16 mouse cellular contexts compared by ENCODE assay signal in genomic region chr6:94308498-94308897, GRCm38 (mm10). TPM values are rescaled to one million over a fixed set of nuclear protein-coding genes. Genes with fewer than 3 reads are reported as not detected.
A peak's percentile ranks its signal among the peaks of the same experiment; 100 is the strongest.
DNase-seq lines count a peak whose midpoint lies in the region; ATAC-seq lines count a peak whose summit lies in the region.
"Had no signal": no experiment of that assay in that cellular context is flagged by ENCODE, and none has a peak within 500 bp of the region (broad histone marks: within the 10 kb centered on the region; RNA-seq: fewer than 3 reads in every experiment).

No protein-coding gene starts in this region.

- 31% methylated on average over 7 of the region's 7 CpGs for whole genome bisulfite sequencing in hindbrain, embryonic 13.5 days
- WGBS in hindbrain, embryonic 12.5 days, result 36% methylated on average over 7 of the region's 7 CpGs
- WGBS in midbrain, embryonic 14.5 days, result 33% methylated on average over 7 of the region's 7 CpGs
- WGBS in midbrain, embryonic 15.5 days, result 30% methylated on average over 7 of the region's 7 CpGs

- peak; percentile 8 for DNase-seq in embryo, embryonic 9.5 days (ENCODE audit: extremely low spot score)
- DNase-seq in embryo, embryonic 10 days (ENCODE audit: low spot score), result no peak
- DNase-seq in midbrain, embryonic 14.5 days, result peak; percentile 68
- peak; percentile 4 for DNase-seq in retina, adult 2 months (ENCODE audit: low read depth, low spot score)
- DNase-seq: cerebellum, adult 8-10 months; kidney, postnatal 14 days; lung, adult 18-20 months; right cerebral cortex, adult 18-20 months had no signal

- no peaks in the 10 kb centered on the region for H3K27me3 ChIP-seq in hindbrain, embryonic 13.5 days
- no peaks in the 10 kb centered on the region for H3K27me3 ChIP-seq in hindbrain, embryonic 12.5 days
- H3K27me3 ChIP-seq in midbrain, embryonic 14.5 days (ENCODE audit: control insufficient read depth, insufficient read depth, low read length), result no peaks in the 10 kb centered on the region
- H3K27me3 ChIP-seq in midbrain, embryonic 15.5 days (replicated peaks), result no peaks in the 10 kb centered on the region
- H3K27me3 ChIP-seq: embryonic facial prominence, embryonic 12.5 days; limb, embryonic 13.5 days; neural tube, embryonic 13.5 days had no signal

- peaks cover 4% of the 10 kb centered on the region for H3K4me1 ChIP-seq in hindbrain, embryonic 13.5 days (replicated peaks)
- H3K4me1 ChIP-seq in hindbrain, embryonic 12.5 days, result no peaks in the 10 kb centered on the region
- H3K4me1 ChIP-seq in midbrain, embryonic 14.5 days (ENCODE audit: control insufficient read depth, insufficient read depth, low read length), result 0 out of 2 replicates have a peak, but pooled peaks cover 4% of the 10 kb centered on the region
- no peaks in the 10 kb centered on the region for H3K4me1 ChIP-seq in midbrain, embryonic 15.5 days

- ATAC-seq in hindbrain, embryonic 13.5 days (ENCODE audit: low FRiP score), result no peak
- no peak for ATAC-seq in hindbrain, embryonic 12.5 days (ENCODE audit: low FRiP score)
- peak; percentile 20; the same call in 1 of the 2 replicates for ATAC-seq in midbrain, embryonic 14.5 days (ENCODE audit: low FRiP score, low TSS enrichment)
- no peak for ATAC-seq in midbrain, embryonic 15.5 days (replicated peaks)
- ATAC-seq in activated CD4-positive, CD25-positive, alpha-beta regulatory T cell, adult 4 months, result no peak

- H3K27ac ChIP-seq in hindbrain, embryonic 13.5 days, result peak overlapping the region; percentile 48
- no peak overlapping the region for H3K27ac ChIP-seq in hindbrain, embryonic 12.5 days
- no peak overlapping the region for H3K27ac ChIP-seq in midbrain, embryonic 14.5 days (replicated peaks; ENCODE audit: low read depth, low read length)
- no peak overlapping the region for H3K27ac ChIP-seq in midbrain, embryonic 15.5 days
- H3K27ac ChIP-seq: embryonic facial prominence, embryonic 12.5 days; limb, embryonic 13.5 days; neural tube, embryonic 13.5 days had no signal

- no peak overlapping the region for H3K4me2 ChIP-seq in hindbrain, embryonic 13.5 days
- H3K4me2 ChIP-seq in hindbrain, embryonic 12.5 days (replicated peaks), result no peak overlapping the region
- no peak overlapping the region for H3K4me2 ChIP-seq in midbrain, embryonic 14.5 days (ENCODE audit: low read length)
- no peak overlapping the region for H3K4me2 ChIP-seq in midbrain, embryonic 15.5 days
- H3K4me2 ChIP-seq: embryonic facial prominence, embryonic 12.5 days; limb, embryonic 13.5 days; neural tube, embryonic 13.5 days had no signal

- no peak overlapping the region for H3K9ac ChIP-seq in hindbrain, embryonic 13.5 days
- H3K9ac ChIP-seq in hindbrain, embryonic 12.5 days, result no peak overlapping the region
- no peak overlapping the region for H3K9ac ChIP-seq in midbrain, embryonic 14.5 days (replicated peaks; ENCODE audit: low read length)
- H3K9ac ChIP-seq in midbrain, embryonic 15.5 days, result no peak overlapping the region
- H3K9ac ChIP-seq: embryonic facial prominence, embryonic 12.5 days; limb, embryonic 13.5 days; neural tube, embryonic 13.5 days had no signal

- H3K36me3 ChIP-seq in hindbrain, embryonic 13.5 days, result no peaks in the 10 kb centered on the region
- H3K36me3 ChIP-seq in hindbrain, embryonic 12.5 days, result no peaks in the 10 kb centered on the region
- H3K36me3 ChIP-seq in midbrain, embryonic 14.5 days (ENCODE audit: control insufficient read depth, insufficient read depth, low read length), result no peaks in the 10 kb centered on the region
- no peaks in the 10 kb centered on the region for H3K36me3 ChIP-seq in midbrain, embryonic 15.5 days (replicated peaks)
- H3K36me3 ChIP-seq: embryonic facial prominence, embryonic 12.5 days; G1E; limb, embryonic 13.5 days; neural tube, embryonic 13.5 days had no signal

- no peaks in the 10 kb centered on the region for H3K9me3 ChIP-seq in hindbrain, embryonic 13.5 days
- H3K9me3 ChIP-seq in hindbrain, embryonic 12.5 days (replicated peaks), result no peaks in the 10 kb centered on the region; the same call in 1 of the 2 replicates
- H3K9me3 ChIP-seq in midbrain, embryonic 14.5 days (ENCODE audit: control insufficient read depth, low read length), result no peaks in the 10 kb centered on the region
- H3K9me3 ChIP-seq in midbrain, embryonic 15.5 days, result no peaks in the 10 kb centered on the region
- H3K9me3 ChIP-seq: embryonic facial prominence, embryonic 12.5 days; limb, embryonic 13.5 days; neural tube, embryonic 13.5 days had no signal

- H3K4me3 ChIP-seq in hindbrain, embryonic 13.5 days, result no peak overlapping the region
- no peak overlapping the region for H3K4me3 ChIP-seq in hindbrain, embryonic 12.5 days
- H3K4me3 ChIP-seq in midbrain, embryonic 14.5 days (replicated peaks; ENCODE audit: low read depth, low read length), result no peak overlapping the region
- no peak overlapping the region for H3K4me3 ChIP-seq in midbrain, embryonic 15.5 days
- H3K4me3 ChIP-seq: embryonic facial prominence, embryonic 12.5 days; limb, embryonic 13.5 days; neural tube, embryonic 13.5 days had no signal

RNA-seq across cellular contexts. Expression of gene Magi1, which starts 24.8 kb away (rescaled TPM):
- polyA plus RNA-seq in hindbrain, embryonic 13.5 days (2015; fragmentation: Nextera tagmentation; extraction: Ambion mirVana), result 29.1 and 31.6 TPM in 2 replicates
- 27.7 and 35.9 TPM in 2 replicates for polyA plus RNA-seq in hindbrain, embryonic 12.5 days (2016; fragmentation: Nextera tagmentation; extraction: Ambion mirVana)
- polyA plus RNA-seq in midbrain, embryonic 14.5 days (2014; fragmentation: Nextera tagmentation; extraction: Ambion mirVana), result 34.9 and 41.8 TPM in 2 replicates
- polyA plus RNA-seq in midbrain, embryonic 15.5 days (2015; fragmentation: Nextera tagmentation; extraction: Ambion mirVana), result 35.0 and 38.2 TPM in 2 replicates
- 1 to 10 TPM in 1 of 2 experiments, not detected in 1; 6.4 TPM for polyA plus RNA-seq in activated CD4-positive, CD25-positive, alpha-beta regulatory T cell, adult 4 months (2017; shearing (Covaris generic))
